Mouse (Mus musculus) granulocyte monocyte progenitor cell, adult 5-6 weeks (primary cell): ENCODE measurements around the gene Gm20834. TPM values are rescaled to one million over a fixed set of nuclear protein-coding genes. Genes with fewer than 3 reads are reported as not detected.
"Not testable (repeated sequence)": the region's sequence is repeated elsewhere in the genome, so short reads cannot be mapped to it uniquely, and the experiment has no call there.

Experiments
- ATAC-seq: replicated peaks from 2 replicates; pipeline ENCODE4 v1.8.0; 2016; ENCODE audit warnings: mild to moderate bottlenecking, moderate TSS enrichment, inconsistent platforms; ENCODE audit not compliant: poor library complexity, severe bottlenecking
- total RNA-seq, 2 experiments: library from RNA; stranded (forward) in 1 of 2; stranded (reverse) in 1 of 2; fragments of 200-712, 200-1000 nt in 1 of 2; fragments of >200 nt in 1 of 2; fragmentation: Nextera tagmentation in 1 of 2; gene quantifications; 2 replicates each; pipeline ENCODE4 v1.2.3; 2014 to 2017

Gene Gm20834
- not detected in 2 replicates for total RNA-seq (2014; fragmentation: Nextera tagmentation)
- not detected in 2 replicates for total RNA-seq (2017)

DNA sequence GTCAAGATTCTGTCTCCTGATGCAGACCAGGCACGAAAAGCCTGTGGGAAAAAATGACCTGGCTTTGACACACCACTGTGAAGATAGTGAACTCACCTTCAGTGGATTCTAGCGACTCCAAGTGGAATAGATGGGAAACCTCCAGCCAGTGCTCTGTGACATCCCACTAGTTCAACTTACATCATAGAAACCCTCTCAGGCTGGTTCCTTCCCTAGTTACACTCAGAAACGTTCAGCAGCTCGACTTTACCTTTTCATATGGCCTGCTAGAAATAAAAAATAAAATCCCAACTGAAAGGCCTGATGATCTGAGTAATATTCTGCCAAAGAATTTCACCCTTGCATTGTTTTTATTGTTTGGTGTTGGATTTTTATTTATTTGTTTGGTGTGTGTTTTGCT lies at the start of gene Gm20834:
Gm20834 (minus strand) TSS at position 101 of the 400 bp plus-strand sequence.
- not testable (repeated sequence) for ATAC-seq

Other genes with a start within 250 kb of the Gm20834 start
- not detected in 2 replicates for gene Gm21310, start 177.4 kb downstream of the Gm20834 start, total RNA-seq (2014; fragmentation: Nextera tagmentation)
- not detected in 2 replicates for gene Gm21310, start 177.4 kb downstream of the Gm20834 start, total RNA-seq (2017)
- gene Gm28510, start 88.1 kb upstream of the Gm20834 start, total RNA-seq (2014; fragmentation: Nextera tagmentation): not detected in 2 replicates
- not detected in 2 replicates for gene Gm28510, start 88.1 kb upstream of the Gm20834 start, total RNA-seq (2017)
- gene Gm20737, start 211.5 kb upstream of the Gm20834 start, total RNA-seq (2014; fragmentation: Nextera tagmentation): not detected in 2 replicates
- gene Gm20737, start 211.5 kb upstream of the Gm20834 start, total RNA-seq (2017): not detected in 2 replicates
- gene Gm21775, start 228.9 kb upstream of the Gm20834 start, total RNA-seq (2014; fragmentation: Nextera tagmentation): not detected in 2 replicates
- gene Gm21775, start 228.9 kb upstream of the Gm20834 start, total RNA-seq (2017): not detected in 2 replicates